Comparison of ENCODE assay signal across 8 mouse cellular contexts in genomic region chr15:83034275-83034977, GRCm38 (mm10). TPM values are rescaled to one million over a fixed set of nuclear protein-coding genes. Genes with fewer than 3 reads are reported as not detected.
DNase-seq lines count a peak whose midpoint lies in the region; ATAC-seq and TF ChIP-seq lines count a peak whose summit lies in the region.

No protein-coding gene starts in this region.

- no peaks in the 10 kb centered on the region for H3K9me3 ChIP-seq in liver, embryonic 11.5 days (ENCODE audit: control insufficient read depth, low read length)
- no peaks in the 10 kb centered on the region for H3K9me3 ChIP-seq in hindbrain, embryonic 13.5 days
- no peaks in the 10 kb centered on the region for H3K9me3 ChIP-seq in liver, embryonic 14.5 days (ENCODE audit: control insufficient read depth, low read length)

- TF ChIP-seq EP300 in liver, embryonic 14.5 days (IDR thresholded peaks at IDR 0.05; ENCODE audit: low read depth): no peak

- H3K36me3 ChIP-seq in liver, embryonic 11.5 days (ENCODE audit: control insufficient read depth, insufficient read depth, low read length): no peaks in the 10 kb centered on the region
- no peaks in the 10 kb centered on the region for H3K36me3 ChIP-seq in hindbrain, embryonic 13.5 days
- H3K36me3 ChIP-seq in liver, embryonic 14.5 days (replicated peaks; ENCODE audit: control insufficient read depth, insufficient read depth, low read depth): no peaks in the 10 kb centered on the region

- ATAC-seq in liver, embryonic 11.5 days (replicated peaks; ENCODE audit: low FRiP score): no peak
- ATAC-seq in hindbrain, embryonic 13.5 days (ENCODE audit: low FRiP score): peak; percentile 57
- ATAC-seq in liver, embryonic 14.5 days (ENCODE audit: insufficient read depth): no peak

- H3K27ac ChIP-seq in liver, embryonic 11.5 days (ENCODE audit: low read depth, low read length): no peak overlapping the region
- H3K27ac ChIP-seq in hindbrain, embryonic 13.5 days: peak overlapping the region; percentile 76
- H3K27ac ChIP-seq in liver, embryonic 14.5 days: no peak overlapping the region

- 24% methylated on average over 17 of the region's 17 CpGs for WGBS in liver, embryonic 11.5 days
- 4% methylated on average over 17 of the region's 17 CpGs for WGBS in hindbrain, embryonic 13.5 days
- 35% methylated on average over 17 of the region's 17 CpGs for WGBS in liver, embryonic 14.5 days (ENCODE audit: insufficient replicate concordance)

- DNase-seq in liver, embryonic 11.5 days (ENCODE audit: low spot score): no peak
- no peak for DNase-seq in liver
- DNase-seq in embryo, embryonic 10 days (ENCODE audit: low spot score): peak; percentile 76
- no peak for DNase-seq in liver, embryonic 14.5 days (ENCODE audit: low read depth in 3 of 3, low spot score in 3 of 3)
- DNase-seq in right cerebral cortex, postnatal 25 days: peak; percentile 66
- no peak for DNase-seq in testis, postnatal 14 days (ENCODE audit: low spot score)
- no peak for DNase-seq in lung, postnatal 14 days

- no peak overlapping the region for H3K4me3 ChIP-seq in liver, embryonic 11.5 days (ENCODE audit: low read depth, low read length)
- H3K4me3 ChIP-seq in hindbrain, embryonic 13.5 days: no peak overlapping the region
- H3K4me3 ChIP-seq in liver, embryonic 14.5 days (ENCODE audit: insufficient read depth in 1 of 2, low read depth in 2 of 2, low read length in 2 of 2): no peak overlapping the region

- peak overlapping the region; percentile 7 for H3K4me2 ChIP-seq in liver, embryonic 11.5 days
- peak overlapping the region; percentile 43 for H3K4me2 ChIP-seq in hindbrain, embryonic 13.5 days
- H3K4me2 ChIP-seq in liver, embryonic 14.5 days (ENCODE audit: low read depth): peak overlapping the region; percentile 8; the same call in 1 of the 2 replicates

- H3K27me3 ChIP-seq in liver, embryonic 11.5 days (replicated peaks; ENCODE audit: control insufficient read depth, insufficient read depth, low read length): peaks cover 10% of the 10 kb centered on the region
- peaks cover 40% of the 10 kb centered on the region for H3K27me3 ChIP-seq in hindbrain, embryonic 13.5 days
- no peaks in the 10 kb centered on the region for H3K27me3 ChIP-seq in liver, embryonic 14.5 days (ENCODE audit: control insufficient read depth, insufficient read depth, low read length)

- no peak for TF ChIP-seq CTCF in liver, embryonic 14.5 days (IDR thresholded peaks at IDR 0.05; ENCODE audit: low read depth)

- H3K9ac ChIP-seq in liver, embryonic 11.5 days (ENCODE audit: low read depth, low read length): no peak overlapping the region
- H3K9ac ChIP-seq in hindbrain, embryonic 13.5 days: peak overlapping the region; percentile 62
- H3K9ac ChIP-seq in liver, embryonic 14.5 days (replicated peaks): no peak overlapping the region

- peaks cover 20% of the 10 kb centered on the region for H3K4me1 ChIP-seq in liver, embryonic 11.5 days (replicated peaks; ENCODE audit: control insufficient read depth, insufficient read depth, low read length)
- H3K4me1 ChIP-seq in hindbrain, embryonic 13.5 days (replicated peaks): peaks cover 71% of the 10 kb centered on the region
- peaks cover 0 to 2% of the 10 kb centered on the region in 2 experiments; a peak in 1 of 4 replicates for H3K4me1 ChIP-seq in liver, embryonic 14.5 days (replicated peaks; ENCODE audit: control insufficient read depth in 2 of 2, insufficient read depth in 2 of 2, low read length in 1 of 2)

RNA-seq across cellular contexts. Expression of gene Nfam1, which starts 1.3 kb away (rescaled TPM):
- 6.6 and 7.4 TPM in 2 replicates for polyA plus RNA-seq in liver, embryonic 11.5 days (2014; fragmentation: Nextera tagmentation; extraction: Ambion mirVana)
- 2.0 and 2.2 TPM in 2 replicates for polyA plus RNA-seq in hindbrain, embryonic 13.5 days (2015; fragmentation: Nextera tagmentation; extraction: Ambion mirVana)
- polyA plus RNA-seq in liver, embryonic 14.5 days (2012; rRNA removed): 3.6 TPM in 2 replicates
- polyA plus RNA-seq in liver, embryonic 14.5 days (2014; fragmentation: Nextera tagmentation; extraction: Ambion mirVana): 5.0 and 5.9 TPM in 2 replicates

RNA-seq across cellular contexts. Expression of gene Tcf20, which starts 46.8 kb away (rescaled TPM):
- polyA plus RNA-seq in liver, embryonic 11.5 days (2014; fragmentation: Nextera tagmentation; extraction: Ambion mirVana): 6.4 and 7.1 TPM in 2 replicates
- 11.8 and 12.6 TPM in 2 replicates for polyA plus RNA-seq in hindbrain, embryonic 13.5 days (2015; fragmentation: Nextera tagmentation; extraction: Ambion mirVana)
- polyA plus RNA-seq in liver, embryonic 14.5 days (2012; rRNA removed): 4.3 and 5.7 TPM in 2 replicates
- 2.9 and 3.2 TPM in 2 replicates for polyA plus RNA-seq in liver, embryonic 14.5 days (2014; fragmentation: Nextera tagmentation; extraction: Ambion mirVana)

RNA-seq across cellular contexts. Expression of gene Serhl, which starts 54.9 kb away (rescaled TPM):
- 45.8 and 49.4 TPM in 2 replicates for polyA plus RNA-seq in liver, embryonic 11.5 days (2014; fragmentation: Nextera tagmentation; extraction: Ambion mirVana)
- polyA plus RNA-seq in hindbrain, embryonic 13.5 days (2015; fragmentation: Nextera tagmentation; extraction: Ambion mirVana): 30.8 and 32.4 TPM in 2 replicates
- polyA plus RNA-seq in liver, embryonic 14.5 days (2012; rRNA removed): 6.9 and 12.4 TPM in 2 replicates
- 14.8 and 17.2 TPM in 2 replicates for polyA plus RNA-seq in liver, embryonic 14.5 days (2014; fragmentation: Nextera tagmentation; extraction: Ambion mirVana)

Comparison
In these comparisons a context has a peak if more than half of its experiments do, and no peak if none do; other contexts are left out.
1. DNase-seq: peak in embryo, embryonic 10 days (single experiment) and right cerebral cortex, postnatal 25 days (single experiment); none in liver, embryonic 11.5 days (single experiment), liver (single experiment), liver, embryonic 14.5 days (0 of 3), testis, postnatal 14 days (single experiment) and lung, postnatal 14 days (single experiment).
2. Peak in every context shown above with its lines, with median percentiles within 50 percentile points of each other: H3K4me2 ChIP-seq.